Mouse (Mus musculus) spleen, adult 18-20 months (tissue): ENCODE results near the gene Smok2a.
"Not testable (repeated sequence)": the region's sequence is repeated elsewhere in the genome, so short reads cannot be mapped to it uniquely, and the experiment has no call there.

Source experiments
- DNase-seq, 2 experiments: peaks; one replicate each; pipeline ENCODE4 v3.0.0; 2022; ENCODE audit warnings: mixed read lengths in 2 of 2

The Smok2a gene

GRCm38 (mm10) chr17:13220888-13221287, at the start of gene Smok2a:
Gene Smok2a (plus strand): TSS chr17:13221188.
- no peak for DNase-seq

GRCm38 (mm10) chr17:13173578-13173977, 47.4 kb upstream of the Smok2a start:
- DNase-seq, result not testable (repeated sequence)

- not testable (repeated sequence) for DNase-seq
Observed at GRCm38 (mm10) chr17:13174029-13174428, 47.0 kb upstream of the Smok2a start.

- DNase-seq, result not testable (repeated sequence)
Observed at GRCm38 (mm10) chr17:13175609-13176008, 45.4 kb upstream of the Smok2a start.

- DNase-seq, result not testable (repeated sequence)
Observed at GRCm38 (mm10) chr17:13177796-13178195, 43.2 kb upstream of the Smok2a start.

GRCm38 (mm10) chr17:13179021-13179420, 42.0 kb upstream of the Smok2a start:
- not testable (repeated sequence) for DNase-seq

GRCm38 (mm10) chr17:13180491-13180890, 40.5 kb upstream of the Smok2a start:
- not testable (repeated sequence) for DNase-seq

GRCm38 (mm10) chr17:13182712-13183111, 38.3 kb upstream of the Smok2a start:
- DNase-seq, result not testable (repeated sequence)

GRCm38 (mm10) chr17:13184514-13184913, 36.5 kb upstream of the Smok2a start:
- DNase-seq, result not testable (repeated sequence)

GRCm38 (mm10) chr17:13186541-13186940, 34.4 kb upstream of the Smok2a start:
- not testable (repeated sequence) for DNase-seq

- not testable (repeated sequence) for DNase-seq
Observed at GRCm38 (mm10) chr17:13187621-13188020, 33.4 kb upstream of the Smok2a start.

GRCm38 (mm10) chr17:13188846-13189245, 32.1 kb upstream of the Smok2a start:
- not testable (repeated sequence) for DNase-seq

- not testable (repeated sequence) for DNase-seq
Observed at GRCm38 (mm10) chr17:13190836-13191583, 30.0 kb upstream of the Smok2a start.

- not testable (repeated sequence) for DNase-seq
Observed at GRCm38 (mm10) chr17:13196486-13196885, 24.5 kb upstream of the Smok2a start.

GRCm38 (mm10) chr17:13198812-13199211, 22.2 kb upstream of the Smok2a start:
- DNase-seq, result not testable (repeated sequence)

- DNase-seq, result not testable (repeated sequence)
Observed at GRCm38 (mm10) chr17:13199880-13200409, 21.0 kb upstream of the Smok2a start.

GRCm38 (mm10) chr17:13201551-13201950, 19.4 kb upstream of the Smok2a start:
- DNase-seq, result not testable (repeated sequence)

- not testable (repeated sequence) for DNase-seq
Observed at GRCm38 (mm10) chr17:13202453-13203107, 18.4 kb upstream of the Smok2a start.

- not testable (repeated sequence) for DNase-seq
Observed at GRCm38 (mm10) chr17:13205247-13205646, 15.7 kb upstream of the Smok2a start.

GRCm38 (mm10) chr17:13206491-13206890, 14.5 kb upstream of the Smok2a start:
- DNase-seq, result no peak

GRCm38 (mm10) chr17:13208460-13208859, 12.5 kb upstream of the Smok2a start:
- not testable (repeated sequence) for DNase-seq

GRCm38 (mm10) chr17:13212136-13212850, 8.7 kb upstream of the Smok2a start:
- no peak for DNase-seq

GRCm38 (mm10) chr17:13214169-13214568, 6.8 kb upstream of the Smok2a start:
- DNase-seq, result no peak
